Mouse (Mus musculus) erythroid progenitor cell, adult 5-6 weeks (primary cell): ENCODE data around the gene Abcg1. TPM values are rescaled to one million over a fixed set of nuclear protein-coding genes. Genes with fewer than 3 reads are reported as not detected.

Experiments
- ATAC-seq: replicated peaks from 2 replicates; pipeline ENCODE4 v1.8.0; 2016; ENCODE audit warnings: moderate number of reproducible peaks, mild to moderate bottlenecking, moderate TSS enrichment, inconsistent platforms; ENCODE audit not compliant: poor library complexity, low FRiP score, severe bottlenecking
- total RNA-seq, 2 experiments: library from RNA; stranded (forward) in 1 of 2; stranded (reverse) in 1 of 2; fragments of 150-400 nt in 1 of 2; fragments of 186-747, 209-891 nt in 1 of 2; gene quantifications; 2 replicates each; pipeline versions ENCODE4 v1.2.3 to v1.2.4; 2015 to 2017; ENCODE audit warnings: low replicate concordance in 2 of 2

The Abcg1 gene
- total RNA-seq, 2 experiments from 2014 or later = 6.7 to 9.9 TPM

DNA sequence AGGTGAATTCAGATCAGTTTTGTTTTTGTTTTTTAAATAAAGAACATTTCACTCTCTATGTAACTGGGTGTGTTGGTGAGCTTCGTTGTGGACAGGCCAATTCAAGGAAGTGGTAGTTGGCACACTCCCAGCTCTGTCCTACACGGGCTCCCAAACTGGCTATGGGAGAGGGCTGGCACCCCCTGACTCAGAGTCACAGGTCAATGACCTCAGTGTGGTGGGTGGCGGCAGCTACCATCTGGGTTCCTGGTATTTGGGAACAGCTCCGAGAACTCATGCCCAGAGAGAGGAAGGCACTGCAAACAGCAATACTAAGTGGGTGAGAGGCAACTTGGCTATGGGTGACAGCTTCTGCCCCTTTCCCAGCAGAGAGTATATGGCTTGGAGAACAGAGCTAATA lies 19.1 kb upstream of the Abcg1 start:
- ATAC-seq = no peak

- no peak for ATAC-seq
Measured at GRCm38 (mm10) chr17:31039626-31040025, 17.8 kb upstream of the Abcg1 start.

GRCm38 (mm10) chr17:31040421-31040820 lies 17.1 kb upstream of the Abcg1 start:
- ATAC-seq = no peak

GRCm38 (mm10) chr17:31042751-31043150 lies 14.7 kb upstream of the Abcg1 start:
- ATAC-seq = no peak

DNA sequence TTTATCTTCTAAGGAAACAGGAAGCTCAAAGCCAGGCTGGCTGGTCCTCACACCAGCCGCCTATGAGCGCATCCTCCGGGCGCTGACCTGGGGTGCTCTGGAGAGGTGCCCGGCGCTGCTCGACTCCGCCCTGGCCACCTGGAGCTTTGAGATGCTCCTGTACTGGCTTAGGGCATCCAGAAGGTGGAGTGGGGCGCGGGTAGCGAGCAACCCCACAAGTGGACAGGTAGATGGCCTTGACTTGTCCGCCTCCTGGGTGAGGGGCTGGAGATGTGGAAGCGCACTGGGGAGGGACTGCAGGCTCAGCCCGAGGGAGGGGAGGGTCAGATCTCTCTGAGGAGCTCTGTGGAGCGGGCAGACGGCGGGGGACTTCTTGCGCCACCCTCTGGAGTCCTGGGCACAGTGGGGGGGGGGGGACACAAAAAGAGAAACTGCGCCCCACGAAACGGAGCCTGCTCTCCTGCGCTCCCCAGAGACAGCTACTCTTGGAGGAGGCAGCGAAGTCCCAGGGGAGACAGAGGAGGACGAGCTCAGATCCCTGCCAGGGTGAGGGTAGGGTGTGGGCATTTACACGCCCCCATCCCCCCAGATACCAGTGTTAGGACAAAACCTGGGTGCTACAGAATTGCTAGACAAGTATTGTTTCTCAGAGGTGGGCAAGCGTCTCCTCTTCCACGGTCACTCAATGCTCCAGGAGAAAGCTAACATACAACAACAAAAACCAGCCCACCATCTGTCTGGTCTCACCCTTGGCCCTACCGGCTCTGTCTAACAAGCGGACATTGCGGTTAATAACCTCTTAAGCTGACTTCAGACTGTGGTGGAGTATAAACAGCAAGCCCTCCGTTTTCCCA lies 643 bp downstream of the Abcg1 start:
- 0 out of 2 replicates have a peak, but pooled peaks have one; percentile 25 for ATAC-seq

GRCm38 (mm10) chr17:31058745-31059085 lies 1.2 kb downstream of the Abcg1 start:
- ATAC-seq = no peak

- ATAC-seq = no peak
Measured at GRCm38 (mm10) chr17:31060196-31060587, 2.7 kb downstream of the Abcg1 start.

DNA sequence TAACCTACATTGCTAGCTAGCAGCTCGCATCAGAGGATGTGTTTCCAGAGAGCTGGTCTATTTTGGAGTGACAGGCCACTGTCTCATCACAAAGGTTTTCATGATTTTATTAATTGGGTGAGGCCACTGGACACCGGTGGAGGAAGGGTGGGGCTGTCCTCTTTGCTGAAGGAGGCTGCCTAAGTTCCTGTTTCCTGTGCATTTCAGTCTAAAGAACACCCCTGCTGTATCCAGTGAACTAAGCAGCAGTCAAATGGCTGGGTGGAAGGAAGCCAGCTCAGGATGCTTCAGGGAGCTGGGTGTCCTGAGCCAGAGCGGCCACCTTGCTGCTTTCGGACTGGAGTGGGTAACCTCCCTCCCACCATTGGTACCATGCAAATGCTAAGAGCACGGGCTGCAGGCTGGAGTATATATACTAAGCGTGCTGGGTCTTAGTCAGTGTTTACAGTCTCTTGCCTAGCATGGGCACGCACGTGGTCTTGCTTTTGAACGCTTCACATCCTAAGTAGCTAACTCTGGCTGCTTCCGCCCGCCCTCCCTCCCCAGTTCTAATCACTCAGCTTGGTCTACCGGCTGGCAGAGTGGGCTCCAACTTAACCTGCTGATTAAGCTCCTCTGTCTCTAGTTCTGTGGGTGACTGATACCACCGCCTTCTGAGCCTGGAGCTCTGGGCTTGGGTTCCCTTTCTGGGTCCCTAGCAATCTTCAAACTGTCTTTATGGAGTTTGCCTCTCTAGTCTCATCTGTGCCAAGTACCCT lies 3.3 kb downstream of the Abcg1 start:
- no peak for ATAC-seq

- ATAC-seq = no peak
Measured at GRCm38 (mm10) chr17:31061346-31062095, 4.0 kb downstream of the Abcg1 start.

DNA sequence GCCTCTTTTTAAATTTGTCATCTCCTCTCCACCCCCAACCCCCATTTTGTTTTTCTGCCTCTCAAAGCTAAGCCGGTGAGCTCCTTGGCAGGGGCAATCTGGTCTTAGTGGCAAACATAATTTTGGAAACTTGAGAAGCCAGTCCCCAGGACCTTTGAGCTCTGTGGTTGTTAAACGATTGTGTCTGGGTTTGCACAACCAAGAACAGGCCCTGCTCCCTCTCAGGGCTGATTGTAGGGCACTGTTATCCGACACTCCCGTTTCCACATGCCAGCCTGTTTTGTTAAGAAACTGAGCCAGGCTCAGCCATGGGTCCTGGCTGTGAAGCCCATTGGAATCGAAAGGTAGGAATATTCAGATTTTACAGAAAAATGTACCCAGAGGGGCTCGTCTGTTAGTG lies 8.6 kb downstream of the Abcg1 start:
- no peak for ATAC-seq

DNA sequence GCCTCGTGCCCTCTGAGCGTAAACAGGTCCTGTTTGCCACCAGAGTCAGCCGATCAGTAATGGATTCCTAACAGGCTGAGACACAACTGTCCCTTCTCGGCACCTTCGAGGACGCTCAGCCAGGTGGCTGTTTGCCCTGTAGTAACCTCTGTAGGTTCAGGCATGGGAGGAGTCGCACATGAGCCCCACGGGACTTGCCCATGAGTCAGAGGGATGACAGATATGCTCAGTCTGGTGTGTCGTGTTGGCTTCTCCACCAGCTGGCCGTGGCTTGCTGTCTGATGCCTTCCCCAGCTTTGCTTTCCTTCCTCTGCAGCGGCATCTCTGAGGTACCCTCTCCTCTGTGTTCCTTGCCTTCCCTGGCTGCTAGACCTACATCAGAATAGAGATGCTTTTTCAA lies 9.6 kb downstream of the Abcg1 start:
- ATAC-seq = no peak

DNA sequence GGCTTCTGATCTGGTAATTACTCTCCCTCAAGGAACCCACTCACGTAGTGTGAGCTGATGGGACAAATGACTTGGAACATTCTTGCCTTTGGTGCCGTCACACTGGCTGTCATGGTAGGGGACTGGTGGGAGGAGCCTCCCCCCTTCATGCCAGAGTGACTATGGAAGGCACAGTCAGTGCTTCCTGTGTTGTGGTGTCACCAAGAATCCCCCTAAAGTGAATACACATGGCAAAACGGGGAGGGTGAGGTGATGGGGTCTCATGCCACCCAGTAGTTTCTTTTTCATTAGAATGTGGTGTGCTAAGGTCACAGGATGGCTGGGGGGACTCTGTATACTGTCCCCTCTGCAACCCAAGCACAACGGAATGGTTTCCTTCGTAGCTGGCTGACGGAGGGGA lies 11.6 kb downstream of the Abcg1 start:
- no peak for ATAC-seq

- no peak for ATAC-seq
Measured at GRCm38 (mm10) chr17:31069845-31070244, 12.4 kb downstream of the Abcg1 start.

DNA sequence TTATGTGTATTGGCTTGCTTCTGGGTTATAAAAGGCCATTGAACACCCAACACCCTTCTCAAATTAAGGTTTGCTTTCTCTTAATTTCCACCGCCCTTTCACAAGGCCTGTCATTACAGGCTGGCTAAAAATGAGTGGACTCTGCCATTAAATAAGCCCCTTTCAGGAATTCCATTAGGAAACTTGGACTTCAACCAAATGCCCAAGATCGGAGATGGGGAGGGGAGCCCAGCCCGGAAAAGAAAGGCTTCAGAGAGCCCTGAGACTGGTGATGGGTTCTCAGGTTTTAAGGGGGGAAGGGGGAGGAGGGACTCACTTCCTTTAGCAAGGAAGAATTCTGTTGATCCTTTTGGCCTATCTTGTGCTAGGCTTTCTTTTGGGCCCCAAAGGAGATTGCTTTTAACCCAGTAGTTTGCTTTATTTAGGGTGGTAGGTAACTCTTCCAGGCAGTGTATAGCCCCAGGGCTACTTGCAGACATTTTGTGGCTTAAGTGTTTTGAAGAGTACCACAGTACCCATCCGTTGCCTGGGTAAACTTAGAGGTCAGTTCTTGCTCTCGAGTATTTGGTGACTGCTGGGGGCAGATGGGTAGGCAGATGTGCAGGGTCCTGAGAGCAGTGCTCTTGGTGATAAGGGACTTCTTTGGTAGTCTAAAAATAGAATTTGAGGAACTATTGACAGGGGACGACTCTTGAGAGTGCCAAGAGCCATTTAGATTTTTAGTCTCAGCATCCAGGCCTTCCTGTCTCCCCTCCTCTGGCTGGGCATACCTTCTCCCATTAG lies 13.1 kb downstream of the Abcg1 start:
- no peak for ATAC-seq

GRCm38 (mm10) chr17:31071421-31072301 lies 14.2 kb downstream of the Abcg1 start:
- no peak for ATAC-seq

DNA sequence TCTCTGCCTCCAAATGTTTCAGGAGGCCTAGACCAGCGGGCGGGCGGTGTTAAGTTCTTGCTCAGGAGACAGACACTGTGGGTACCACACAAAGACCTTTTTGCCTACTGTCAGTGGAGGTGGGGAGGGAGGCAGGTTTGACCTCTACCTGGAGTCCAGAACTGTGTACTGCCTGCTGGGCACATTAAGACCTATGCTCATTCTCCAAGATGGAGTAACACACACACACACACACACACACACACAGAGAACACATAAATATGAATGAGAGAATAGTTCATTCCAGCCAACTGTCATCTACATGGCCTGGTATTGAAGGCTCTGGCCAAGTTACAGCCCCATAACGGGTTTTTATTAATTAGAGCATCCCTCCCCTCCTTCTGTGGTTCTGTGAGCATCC lies 15.4 kb downstream of the Abcg1 start:
- no peak for ATAC-seq

GRCm38 (mm10) chr17:31073273-31074052 lies 16.0 kb downstream of the Abcg1 start:
- peak; percentile 70 for ATAC-seq

DNA sequence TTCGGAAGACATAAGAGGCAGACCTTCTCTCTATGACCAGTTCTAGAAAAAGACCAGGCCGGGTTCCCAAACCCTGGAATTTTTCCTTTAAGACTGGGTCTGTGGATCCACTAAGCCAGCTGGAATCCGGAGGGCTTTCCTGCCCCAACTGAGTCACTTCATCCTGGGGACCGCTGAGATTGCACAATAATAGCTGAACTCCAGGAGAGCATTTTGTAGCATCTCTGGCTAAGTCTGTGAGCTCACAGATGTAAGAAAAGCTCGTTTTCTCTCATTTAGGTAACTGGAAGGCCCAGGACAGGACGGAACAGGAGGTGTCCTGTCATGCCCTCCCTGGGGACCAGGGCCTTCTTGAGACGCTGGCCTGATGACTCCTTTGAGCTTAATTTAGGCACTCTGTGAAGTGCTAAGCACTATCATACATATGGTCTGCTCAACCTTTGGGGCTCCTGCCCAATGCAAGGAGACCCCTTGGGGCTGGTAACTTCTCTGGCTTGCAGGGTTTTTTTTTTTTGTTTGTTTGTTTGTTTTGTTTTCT lies 16.6 kb downstream of the Abcg1 start:
- no peak for ATAC-seq
